Mouse (Mus musculus): Measurements from ENCODE around the gene Lrrk1. TPM values are rescaled to one million over a fixed set of nuclear protein-coding genes. Genes with fewer than 3 reads are reported as not detected.

Lrrk1 gene
- polyA plus RNA-seq, 1 experiment from 2014 or later = 19.5 TPM

DNA sequence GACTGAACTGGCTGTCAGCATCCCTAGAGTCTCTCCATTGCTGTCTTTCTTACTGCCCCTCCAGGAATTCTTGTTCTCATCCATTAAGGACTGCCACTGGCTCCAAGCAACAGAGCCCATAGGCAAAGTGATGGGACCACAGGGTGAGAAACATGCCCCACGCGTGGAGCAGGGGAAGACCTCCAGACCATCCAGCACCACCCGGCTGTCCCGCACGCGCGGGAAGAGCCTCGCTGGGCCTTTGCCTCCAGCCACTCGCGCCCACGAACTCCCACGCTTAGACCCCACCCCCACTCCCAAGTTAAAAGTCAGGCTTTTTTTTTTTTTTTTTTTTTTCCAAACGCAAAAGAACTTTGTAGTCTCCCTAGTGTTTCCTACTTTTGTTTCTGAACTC lies 734 bp downstream of the Lrrk1 start:
- Histone ChIP-seq H3K27ac (ENCODE audit: low read length) (peak overlapping the region; percentile 79; the same call in 1 of the 2 replicates), H3K4me2 (ENCODE audit: low read depth, low read length) (peak overlapping the region; percentile 90), H3K4me3 (replicated peaks; ENCODE audit: low read length) (peak overlapping the region; percentile 89), H3K9ac (ENCODE audit: low read length) (peak overlapping the region; percentile 97), H3K9me3 (replicated peaks; ENCODE audit: control insufficient read depth, low read length) (no peaks in the 10 kb centered on the region), H3K36me3 (ENCODE audit: control insufficient read depth, insufficient read depth, low read length) (no peaks in the 10 kb centered on the region), H3K4me1 (ENCODE audit: control insufficient read depth, insufficient read depth, low read length) (peaks cover 23% of the 10 kb centered on the region), H3K27me3 (ENCODE audit: control insufficient read depth, insufficient read depth, low read length) (no peaks in the 10 kb centered on the region)
- ATAC-seq (ENCODE audit: insufficient read depth, low FRiP score) = no peak
- 1% methylated on average over 13 of the region's 13 CpGs for WGBS

DNA sequence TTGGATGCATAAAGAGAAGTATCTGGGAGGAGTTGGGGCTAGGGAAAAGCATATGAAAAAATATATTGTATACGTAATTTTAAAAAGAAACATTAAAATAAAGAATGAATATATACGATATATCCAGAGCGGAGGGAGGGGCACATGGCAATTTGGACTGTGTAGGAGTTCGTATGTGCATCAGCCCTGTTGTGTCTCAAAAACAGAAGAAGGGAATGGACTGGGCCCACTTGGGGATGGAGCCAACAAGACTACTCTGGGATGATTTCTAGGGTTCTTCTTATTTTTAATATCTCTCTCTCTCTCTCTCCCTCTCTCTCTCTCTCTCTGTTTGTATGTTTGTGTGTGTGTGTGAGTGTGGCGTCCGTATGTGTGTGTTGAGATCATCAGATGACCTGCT lies 1.7 kb downstream of the Lrrk1 start:
- Histone ChIP-seq H3K27ac (ENCODE audit: low read length) (no peak overlapping the region), H3K36me3 (ENCODE audit: control insufficient read depth, insufficient read depth, low read length) (no peaks in the 10 kb centered on the region), H3K9ac (ENCODE audit: low read length) (no peak overlapping the region), H3K4me2 (ENCODE audit: low read depth, low read length) (no peak overlapping the region), H3K4me3 (replicated peaks; ENCODE audit: low read length) (no peak overlapping the region), H3K27me3 (ENCODE audit: control insufficient read depth, insufficient read depth, low read length) (no peaks in the 10 kb centered on the region), H3K4me1 (ENCODE audit: control insufficient read depth, insufficient read depth, low read length) (peaks cover 23% of the 10 kb centered on the region), H3K9me3 (replicated peaks; ENCODE audit: control insufficient read depth, low read length) (no peaks in the 10 kb centered on the region)
- no peak for ATAC-seq (ENCODE audit: insufficient read depth, low FRiP score)
- WGBS = 90% methylated on average over 6 of the region's 6 CpGs

DNA sequence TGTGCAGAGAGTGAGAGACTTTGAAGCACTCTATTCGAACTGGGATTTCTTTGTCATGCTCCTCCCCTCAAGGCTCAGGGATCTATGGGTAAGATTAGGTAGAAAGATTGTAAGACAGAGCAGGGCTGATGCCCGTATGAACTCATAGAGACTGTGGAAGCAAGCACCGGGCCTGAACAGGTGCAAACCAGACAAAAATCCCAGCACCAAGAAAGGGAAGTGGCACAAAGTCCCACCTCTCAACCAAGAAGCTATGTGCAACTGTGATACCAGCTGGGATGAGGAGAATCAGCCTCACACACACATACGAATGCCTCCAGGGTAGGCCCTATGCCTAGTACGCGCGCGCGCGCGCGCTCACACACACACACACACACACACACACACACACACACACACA lies 2.3 kb downstream of the Lrrk1 start:
- Histone ChIP-seq H3K36me3 (ENCODE audit: control insufficient read depth, insufficient read depth, low read length) (no peaks in the 10 kb centered on the region), H3K9me3 (replicated peaks; ENCODE audit: control insufficient read depth, low read length) (no peaks in the 10 kb centered on the region), H3K4me2 (ENCODE audit: low read depth, low read length) (no peak overlapping the region), H3K4me3 (replicated peaks; ENCODE audit: low read length) (no peak overlapping the region), H3K27ac (ENCODE audit: low read length) (no peak overlapping the region), H3K27me3 (ENCODE audit: control insufficient read depth, insufficient read depth, low read length) (no peaks in the 10 kb centered on the region), H3K4me1 (ENCODE audit: control insufficient read depth, insufficient read depth, low read length) (peaks cover 23% of the 10 kb centered on the region), H3K9ac (ENCODE audit: low read length) (no peak overlapping the region)
- WGBS = 94% methylated on average over 12 of the region's 12 CpGs
- no peak for ATAC-seq (ENCODE audit: insufficient read depth, low FRiP score)

DNA sequence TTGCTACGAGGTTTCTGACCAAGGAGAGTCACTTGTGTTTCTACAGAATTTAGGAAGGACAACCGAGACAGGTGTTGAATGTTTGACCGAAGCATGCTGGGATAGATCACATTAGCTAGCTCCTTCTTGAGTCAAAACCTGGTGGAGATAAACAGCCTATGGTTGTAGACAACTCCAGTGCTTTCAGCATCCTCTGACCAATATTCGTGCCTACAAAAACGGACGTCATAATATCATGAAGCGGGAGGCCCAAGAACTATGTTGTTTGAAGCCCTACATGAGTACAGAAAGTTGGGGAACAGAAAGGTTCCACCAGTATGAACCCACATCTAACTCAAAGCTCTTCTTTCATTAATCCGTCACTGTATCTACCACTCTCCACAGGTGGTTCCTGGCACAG lies 3.3 kb downstream of the Lrrk1 start:
- H3K4me3 ChIP-seq (replicated peaks; ENCODE audit: low read length) = no peak overlapping the region
- H3K4me1 ChIP-seq (ENCODE audit: control insufficient read depth, insufficient read depth, low read length) = peaks cover 23% of the 10 kb centered on the region
- no peak overlapping the region for H3K9ac ChIP-seq (ENCODE audit: low read length)
- no peaks in the 10 kb centered on the region for H3K36me3 ChIP-seq (ENCODE audit: control insufficient read depth, insufficient read depth, low read length)
- 88% methylated on average over 8 of the region's 8 CpGs for WGBS
- no peak for ATAC-seq (ENCODE audit: insufficient read depth, low FRiP score)
- H3K4me2 ChIP-seq (ENCODE audit: low read depth, low read length) = no peak overlapping the region
- H3K9me3 ChIP-seq (replicated peaks; ENCODE audit: control insufficient read depth, low read length) = no peaks in the 10 kb centered on the region
- H3K27ac ChIP-seq (ENCODE audit: low read length) = no peak overlapping the region
- H3K27me3 ChIP-seq (ENCODE audit: control insufficient read depth, insufficient read depth, low read length) = no peaks in the 10 kb centered on the region

DNA sequence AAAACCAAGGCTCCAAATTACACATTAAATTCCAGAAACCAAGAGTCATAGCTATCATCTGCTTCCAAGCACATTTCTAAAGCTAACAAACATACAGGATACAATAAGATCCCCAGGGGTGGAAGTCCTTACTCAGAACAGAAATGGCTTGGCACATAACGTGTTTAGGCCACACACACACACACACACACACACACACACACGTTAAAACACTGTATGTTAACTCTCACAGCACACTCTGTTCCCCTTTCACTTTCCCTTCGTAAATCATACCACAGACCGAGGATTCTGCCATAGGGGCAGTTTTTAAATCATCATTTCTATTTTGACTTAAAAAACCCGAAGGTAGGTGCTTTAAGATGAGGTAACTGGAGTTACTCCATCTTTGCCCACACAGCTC lies 3.9 kb downstream of the Lrrk1 start:
- H3K9me3 ChIP-seq (replicated peaks; ENCODE audit: control insufficient read depth, low read length) = no peaks in the 10 kb centered on the region
- peaks cover 4% of the 10 kb centered on the region; the same call in 1 of the 2 replicates for H3K36me3 ChIP-seq (ENCODE audit: control insufficient read depth, insufficient read depth, low read length)
- no peak for ATAC-seq (ENCODE audit: insufficient read depth, low FRiP score)
- peak overlapping the region; percentile 6; the same call in 1 of the 2 replicates for H3K4me2 ChIP-seq (ENCODE audit: low read depth, low read length)
- H3K27me3 ChIP-seq (ENCODE audit: control insufficient read depth, insufficient read depth, low read length) = no peaks in the 10 kb centered on the region
- H3K4me1 ChIP-seq (ENCODE audit: control insufficient read depth, insufficient read depth, low read length) = peaks cover 23% of the 10 kb centered on the region
- WGBS = 47% methylated on average over 5 of the region's 5 CpGs
- no peak overlapping the region for H3K9ac ChIP-seq (ENCODE audit: low read length)
- no peak overlapping the region for H3K4me3 ChIP-seq (replicated peaks; ENCODE audit: low read length)
- H3K27ac ChIP-seq (ENCODE audit: low read length) = peak overlapping the region; percentile 60; the same call in 1 of the 2 replicates

DNA sequence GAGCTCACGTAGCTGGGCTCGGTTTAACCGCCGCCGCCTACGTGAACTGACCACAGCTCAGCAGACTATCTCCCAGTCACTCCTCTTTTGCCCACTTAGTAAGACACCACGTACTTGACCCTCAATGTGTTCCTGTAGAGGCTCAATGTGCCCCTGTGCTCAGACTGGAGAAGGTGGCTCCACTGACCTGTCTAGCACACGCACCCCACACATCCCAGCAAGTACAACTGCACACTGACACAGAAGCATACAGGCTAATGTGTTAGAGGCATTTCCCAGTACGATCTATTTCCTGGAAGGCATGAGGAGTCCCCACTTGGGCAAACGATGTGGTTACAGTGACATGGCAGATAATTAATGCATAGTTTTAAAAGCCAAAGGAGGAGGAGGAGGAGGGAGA lies 11.6 kb downstream of the Lrrk1 start:
- Histone ChIP-seq H3K4me3 (replicated peaks; ENCODE audit: low read length) (no peak overlapping the region), H3K9me3 (replicated peaks; ENCODE audit: control insufficient read depth, low read length) (no peaks in the 10 kb centered on the region), H3K4me2 (ENCODE audit: low read depth, low read length) (peak overlapping the region; percentile 38), H3K9ac (ENCODE audit: low read length) (peak overlapping the region; percentile 55), H3K27me3 (ENCODE audit: control insufficient read depth, insufficient read depth, low read length) (no peaks in the 10 kb centered on the region), H3K4me1 (ENCODE audit: control insufficient read depth, insufficient read depth, low read length) (peaks cover 10% of the 10 kb centered on the region; the same call in 1 of the 2 replicates), H3K27ac (ENCODE audit: low read length) (peak overlapping the region; percentile 86), H3K36me3 (ENCODE audit: control insufficient read depth, insufficient read depth, low read length) (peaks cover 4% of the 10 kb centered on the region; the same call in 1 of the 2 replicates)
- peak; percentile 74; the same call in 1 of the 2 replicates for ATAC-seq (ENCODE audit: insufficient read depth, low FRiP score)
- WGBS = 68% methylated on average over 10 of the region's 10 CpGs

DNA sequence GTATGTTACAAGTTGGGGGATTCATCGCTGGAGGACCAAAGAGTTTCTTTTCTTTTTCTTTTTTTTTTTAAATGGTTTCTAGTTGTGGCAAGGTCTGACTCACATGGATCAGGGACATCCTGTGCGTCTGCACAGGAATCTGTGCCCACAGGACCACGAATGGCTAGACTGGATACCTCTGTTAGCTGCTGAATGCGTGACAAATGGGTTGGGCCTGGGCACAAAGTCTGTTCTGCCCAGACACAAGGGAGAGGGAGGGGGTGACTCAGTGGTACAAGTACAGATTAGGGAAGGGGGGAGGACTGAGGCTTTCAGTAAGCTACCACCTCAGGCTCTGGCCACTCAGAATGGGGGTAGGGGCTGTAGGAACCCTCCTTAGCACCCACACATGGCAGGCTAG lies 12.4 kb downstream of the Lrrk1 start:
- Histone ChIP-seq H3K36me3 (ENCODE audit: control insufficient read depth, insufficient read depth, low read length) (peaks cover 4% of the 10 kb centered on the region; the same call in 1 of the 2 replicates), H3K27ac (ENCODE audit: low read length) (peak overlapping the region; percentile 86), H3K9ac (ENCODE audit: low read length) (peak overlapping the region; percentile 55), H3K9me3 (replicated peaks; ENCODE audit: control insufficient read depth, low read length) (no peaks in the 10 kb centered on the region), H3K4me1 (ENCODE audit: control insufficient read depth, insufficient read depth, low read length) (peaks cover 10% of the 10 kb centered on the region; the same call in 1 of the 2 replicates), H3K4me3 (replicated peaks; ENCODE audit: low read length) (no peak overlapping the region), H3K27me3 (ENCODE audit: control insufficient read depth, insufficient read depth, low read length) (no peaks in the 10 kb centered on the region), H3K4me2 (ENCODE audit: low read depth, low read length) (peak overlapping the region; percentile 38; the same call in 1 of the 2 replicates)
- no peak for ATAC-seq (ENCODE audit: insufficient read depth, low FRiP score)
- 68% methylated on average over 4 of the region's 4 CpGs for WGBS

DNA sequence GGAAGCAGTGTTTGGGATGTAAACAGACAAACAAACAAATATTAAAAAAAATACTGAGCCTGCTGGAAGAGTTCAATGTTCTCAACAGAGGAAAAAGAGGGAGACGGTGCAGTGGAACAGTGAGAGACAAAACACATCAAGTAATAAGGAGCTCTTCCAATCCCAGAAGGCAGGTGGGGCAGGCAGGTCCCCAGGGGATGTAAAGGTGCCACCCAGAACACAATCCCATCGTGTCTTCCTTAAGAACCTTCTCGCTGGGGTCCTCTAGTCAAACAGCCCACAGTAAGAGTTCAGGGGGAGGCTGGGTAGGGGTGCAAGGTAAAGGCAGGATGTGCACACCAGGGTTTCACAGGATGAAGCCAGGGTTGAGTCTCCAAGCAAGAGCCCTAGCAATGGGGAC lies 14.8 kb downstream of the Lrrk1 start:
- no peaks in the 10 kb centered on the region for H3K27me3 ChIP-seq (ENCODE audit: control insufficient read depth, insufficient read depth, low read length)
- H3K4me2 ChIP-seq (ENCODE audit: low read depth, low read length) = no peak overlapping the region
- 84% methylated on average over 3 of the region's 3 CpGs for WGBS

DNA sequence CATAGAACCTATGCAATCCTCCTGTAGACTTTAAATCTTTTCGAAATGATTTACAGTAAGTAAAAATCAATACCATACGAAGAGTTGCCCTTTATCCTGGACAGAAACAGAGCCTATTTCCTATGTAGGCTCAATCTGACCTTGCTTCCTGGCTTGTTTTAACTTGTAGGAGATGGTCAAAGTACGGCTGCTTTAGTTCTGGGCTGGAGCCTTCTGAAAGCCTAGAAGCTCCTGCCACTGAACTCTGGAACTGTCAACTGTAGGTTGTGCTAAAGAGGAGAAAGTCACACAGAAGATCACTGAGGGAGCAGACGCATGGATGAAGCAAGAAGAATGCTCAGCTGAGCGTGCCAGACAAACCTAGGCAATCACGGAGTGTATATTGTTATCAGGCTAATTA lies 17.2 kb downstream of the Lrrk1 start:
- Histone ChIP-seq H3K9me3 (replicated peaks; ENCODE audit: control insufficient read depth, low read length) (no peaks in the 10 kb centered on the region), H3K4me2 (ENCODE audit: low read depth, low read length) (no peak overlapping the region), H3K4me1 (ENCODE audit: control insufficient read depth, insufficient read depth, low read length) (peaks cover 16% of the 10 kb centered on the region), H3K4me3 (replicated peaks; ENCODE audit: low read length) (no peak overlapping the region), H3K27ac (ENCODE audit: low read length) (no peak overlapping the region), H3K27me3 (ENCODE audit: control insufficient read depth, insufficient read depth, low read length) (no peaks in the 10 kb centered on the region), H3K9ac (ENCODE audit: low read length) (no peak overlapping the region), H3K36me3 (ENCODE audit: control insufficient read depth, insufficient read depth, low read length) (no peaks in the 10 kb centered on the region)
- ATAC-seq (ENCODE audit: insufficient read depth, low FRiP score) = no peak
- WGBS = 74% methylated on average over 6 of the region's 6 CpGs

More for the DNA sequence above, 14.8 kb downstream of the Lrrk1 start:
- no peak overlapping the region for H3K27ac ChIP-seq (ENCODE audit: low read length)
- no peak for ATAC-seq (ENCODE audit: insufficient read depth, low FRiP score)
- no peaks in the 10 kb centered on the region for H3K36me3 ChIP-seq (ENCODE audit: control insufficient read depth, insufficient read depth, low read length)
- H3K4me1 ChIP-seq (ENCODE audit: control insufficient read depth, insufficient read depth, low read length) = peaks cover 23% of the 10 kb centered on the region
- no peak overlapping the region for H3K4me3 ChIP-seq (replicated peaks; ENCODE audit: low read length)
- H3K9ac ChIP-seq (ENCODE audit: low read length) = no peak overlapping the region
- no peaks in the 10 kb centered on the region for H3K9me3 ChIP-seq (replicated peaks; ENCODE audit: control insufficient read depth, low read length)
